Mouse (Mus musculus) C2C12 (cell line): Measurements from ENCODE around the gene Ogfod1.

ENCODE experiments used
- CEBPB ChIP-seq: IDR thresholded peaks from one replicate; pipeline ENCODE4 v1.6.1; 2011; ENCODE audit warnings: low read depth, mild to moderate bottlenecking, control low read depth, moderate library complexity
- CTCF ChIP-seq: IDR thresholded peaks from one replicate; pipeline ENCODE4 v1.5.1; 2011; ENCODE audit not compliant: control insufficient read depth, insufficient read depth, insufficient read length
- MAX ChIP-seq: IDR thresholded peaks from one replicate; pipeline ENCODE4 v1.6.1; 2011; ENCODE audit warnings: mild to moderate bottlenecking, control low read depth

GRCm38 (mm10) chr8:94107871-94108270 lies 70.9 kb downstream of the Ogfod1 start:
- TF ChIP-seq CEBPB (no peak), CTCF (no peak), MAX (peak; percentile 39)
